ENCODE assay signal across 8 mouse cellular contexts in the genomic region with DNA sequence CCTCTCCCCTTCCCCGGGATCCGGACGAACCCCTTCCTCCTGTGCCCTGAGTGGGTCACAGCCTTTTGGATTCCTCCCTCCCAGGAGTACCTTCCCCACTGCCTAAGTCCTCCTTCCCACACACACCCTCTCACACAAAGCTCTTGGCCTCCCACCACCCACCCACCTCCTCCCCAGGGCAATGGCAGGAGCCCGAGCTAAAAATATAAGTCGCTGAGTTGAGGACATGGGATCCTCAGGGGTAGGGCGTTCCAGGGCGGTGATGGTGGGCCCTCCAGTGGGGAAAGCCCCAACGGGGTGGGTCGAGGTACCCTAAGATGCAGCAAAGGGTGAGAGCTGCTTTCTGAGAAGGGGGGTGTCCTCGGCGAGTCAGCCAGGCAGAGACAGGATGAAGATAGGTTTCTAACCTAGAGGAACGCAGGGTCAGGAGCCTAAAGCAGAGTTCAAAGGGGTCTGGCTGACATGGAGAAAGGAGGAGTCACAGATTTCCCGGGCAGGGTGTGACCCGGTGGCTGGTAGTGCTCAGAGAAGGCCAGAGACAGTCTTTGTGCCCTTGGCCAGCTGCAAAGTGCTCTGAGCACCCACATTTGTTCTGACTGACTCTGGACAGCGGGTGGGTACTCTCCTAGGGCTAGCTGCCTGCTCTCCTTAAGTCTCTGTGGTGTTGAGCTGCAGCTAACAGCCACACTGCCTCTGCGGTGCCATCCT. TPM values are rescaled to one million over a fixed set of nuclear protein-coding genes. Genes with fewer than 3 reads are reported as not detected.
DNase-seq lines count a peak whose midpoint lies in the region; ATAC-seq and TF ChIP-seq lines count a peak whose summit lies in the region.

No protein-coding gene starts in this region.

- H3K36me3 ChIP-seq in embryonic facial prominence, embryonic 12.5 days, result no peaks in the 10 kb centered on the region
- no peaks in the 10 kb centered on the region for H3K36me3 ChIP-seq in neural tube, embryonic 12.5 days

- peak overlapping the region; percentile 97 for H3K4me2 ChIP-seq in embryonic facial prominence, embryonic 12.5 days (replicated peaks)
- H3K4me2 ChIP-seq in neural tube, embryonic 12.5 days (replicated peaks), result peak overlapping the region; percentile 98

- H3K9ac ChIP-seq in embryonic facial prominence, embryonic 12.5 days, result peak overlapping the region; percentile 72
- peak overlapping the region; percentile 69 for H3K9ac ChIP-seq in neural tube, embryonic 12.5 days

- no peaks in the 10 kb centered on the region for H3K9me3 ChIP-seq in embryonic facial prominence, embryonic 12.5 days
- no peaks in the 10 kb centered on the region for H3K9me3 ChIP-seq in neural tube, embryonic 12.5 days

- H3K4me1 ChIP-seq in embryonic facial prominence, embryonic 12.5 days, result peaks cover 25% of the 10 kb centered on the region
- peaks cover 22% of the 10 kb centered on the region for H3K4me1 ChIP-seq in neural tube, embryonic 12.5 days

- TF ChIP-seq CTCF in left cerebral cortex, adult 2 months (IDR thresholded peaks at IDR 0.05), result no peak

- no peak for ATAC-seq in embryonic facial prominence, embryonic 12.5 days (ENCODE audit: insufficient number of reproducible peaks, insufficient read depth, low FRiP score, low TSS enrichment)
- ATAC-seq in neural tube, embryonic 12.5 days (ENCODE audit: low FRiP score, low read depth), result peak; percentile 4; the same call in 1 of the 2 replicates

- intact Hi-C loops in left cerebral cortex, adult 2 months (cut with DNase I), result loop anchor here (5.0 kb wide), 1 partner anchor 123 kb away; no protein-coding TSS in a partner anchor

- peak overlapping the region; percentile 90 for H3K27ac ChIP-seq in left cerebral cortex, adult 2 months
- H3K27ac ChIP-seq in embryonic facial prominence, embryonic 12.5 days, result no peak overlapping the region
- no peak overlapping the region for H3K27ac ChIP-seq in neural tube, embryonic 12.5 days

- 17% methylated on average over 14 of the region's 16 CpGs for WGBS in embryonic facial prominence, embryonic 12.5 days
- WGBS in neural tube, embryonic 12.5 days, result 13% methylated on average over 16 of the region's 16 CpGs

- H3K4me3 ChIP-seq in left cerebral cortex, adult 2 months, result peak overlapping the region; percentile 66
- H3K4me3 ChIP-seq in embryonic facial prominence, embryonic 12.5 days, result peak overlapping the region; percentile 51
- H3K4me3 ChIP-seq in neural tube, embryonic 12.5 days, result peak overlapping the region; percentile 47

- DNase-seq in left cerebral cortex, adult 2 months (ENCODE audit: extremely low spot score in 1 of 2, low spot score in 2 of 2), result no peak
- no peak for DNase-seq in left cerebral cortex, adult 9 months (ENCODE audit: low spot score in 2 of 2)
- peak; percentile 54 for DNase-seq in induced T-regulatory cell, adult 2 months (ENCODE audit: low read depth)
- no peak for DNase-seq in MN1 (ENCODE audit: low spot score)
- no peak for DNase-seq in cerebellum, adult 18-20 months
- DNase-seq in frontal cortex, postnatal 10 days (ENCODE audit: low spot score in 2 of 2), result no peak

- H3K27me3 ChIP-seq in embryonic facial prominence, embryonic 12.5 days, result peaks cover 47% of the 10 kb centered on the region
- H3K27me3 ChIP-seq in neural tube, embryonic 12.5 days (replicated peaks), result peaks cover 43% of the 10 kb centered on the region

RNA-seq across cellular contexts. Expression of a gene that starts 0.7 kb away (rescaled TPM):
- total RNA-seq in left cerebral cortex, adult 2 months (2021), result 10 to 100 TPM; 16.2 to 16.5 TPM
- 5.0 and 6.6 TPM in 2 replicates for polyA plus RNA-seq in embryonic facial prominence, embryonic 12.5 days (2016; fragmentation: Nextera tagmentation; extraction: Ambion mirVana)
- 3.2 and 3.7 TPM in 2 replicates for polyA plus RNA-seq in neural tube, embryonic 12.5 days (2016; fragmentation: Nextera tagmentation; extraction: Ambion mirVana)

RNA-seq across cellular contexts. Expression of a gene that starts 24.0 kb away (rescaled TPM):
- total RNA-seq in left cerebral cortex, adult 2 months (2021), result 10 to 100 TPM; 19.7 to 21.5 TPM
- 205 and 218 TPM in 2 replicates for polyA plus RNA-seq in embryonic facial prominence, embryonic 12.5 days (2016; fragmentation: Nextera tagmentation; extraction: Ambion mirVana)
- polyA plus RNA-seq in neural tube, embryonic 12.5 days (2016; fragmentation: Nextera tagmentation; extraction: Ambion mirVana), result 108 and 130 TPM in 2 replicates

RNA-seq across cellular contexts. Expression of a gene that starts 31.9 kb away (rescaled TPM):
- total RNA-seq in left cerebral cortex, adult 2 months (2021), result 100 to 1,000 TPM; 131 to 151 TPM
- polyA plus RNA-seq in embryonic facial prominence, embryonic 12.5 days (2016; fragmentation: Nextera tagmentation; extraction: Ambion mirVana), result 2.9 and 3.1 TPM in 2 replicates
- 1.1 and 2.2 TPM in 2 replicates for polyA plus RNA-seq in neural tube, embryonic 12.5 days (2016; fragmentation: Nextera tagmentation; extraction: Ambion mirVana)

RNA-seq across cellular contexts. Expression of a gene that starts 54.2 kb away (rescaled TPM):
- 100 to 1,000 TPM; 144 to 157 TPM for total RNA-seq in left cerebral cortex, adult 2 months (2021)
- 98.8 and 153 TPM in 2 replicates for polyA plus RNA-seq in embryonic facial prominence, embryonic 12.5 days (2016; fragmentation: Nextera tagmentation; extraction: Ambion mirVana)
- polyA plus RNA-seq in neural tube, embryonic 12.5 days (2016; fragmentation: Nextera tagmentation; extraction: Ambion mirVana), result 184 and 201 TPM in 2 replicates

RNA-seq across cellular contexts. Expression of a gene that starts 58.1 kb away (rescaled TPM):
- 1 to 10 TPM; 1.1 to 1.2 TPM for total RNA-seq in left cerebral cortex, adult 2 months (2021)
- polyA plus RNA-seq in embryonic facial prominence, embryonic 12.5 days (2016; fragmentation: Nextera tagmentation; extraction: Ambion mirVana), result 2.1 and 2.5 TPM in 2 replicates
- polyA plus RNA-seq in neural tube, embryonic 12.5 days (2016; fragmentation: Nextera tagmentation; extraction: Ambion mirVana), result 4.0 and 5.4 TPM in 2 replicates
